Mouse (Mus musculus) megakaryocyte-erythroid progenitor cell, adult 5 weeks (primary cell): ENCODE results near the gene Gm10260. TPM values are rescaled to one million over a fixed set of nuclear protein-coding genes. Genes with fewer than 3 reads are reported as not detected.

Experiments
- polyA plus RNA-seq: library from polyadenylated mRNA; stranded (reverse); fragments of >175 nt; gene quantifications from 2 replicates; pipeline ENCODE4 v1.2.3, GENCODE M21; 2012

The Gm10260 gene
- 0.36 and 0.66 TPM in 2 replicates for polyA plus RNA-seq

GRCm38 (mm10) chr13:97760532-97760931 lies at the start of gene Gm10260:
Gene Gm10260, minus strand, starts transcription at chr13:97760632.

